Mouse (Mus musculus) lung, adult 18-20 months (tissue): ENCODE measurements around the gene Gucd1.
"Not testable (repeated sequence)": the region's sequence is repeated elsewhere in the genome, so short reads cannot be mapped to it uniquely, and the experiment has no call there.

ENCODE experiments used
- DNase-seq, 2 experiments: peaks; one replicate each; pipeline ENCODE4 v3.0.0; 2022; ENCODE audit warnings: mixed read lengths in 2 of 2

Gucd1 gene

DNA sequence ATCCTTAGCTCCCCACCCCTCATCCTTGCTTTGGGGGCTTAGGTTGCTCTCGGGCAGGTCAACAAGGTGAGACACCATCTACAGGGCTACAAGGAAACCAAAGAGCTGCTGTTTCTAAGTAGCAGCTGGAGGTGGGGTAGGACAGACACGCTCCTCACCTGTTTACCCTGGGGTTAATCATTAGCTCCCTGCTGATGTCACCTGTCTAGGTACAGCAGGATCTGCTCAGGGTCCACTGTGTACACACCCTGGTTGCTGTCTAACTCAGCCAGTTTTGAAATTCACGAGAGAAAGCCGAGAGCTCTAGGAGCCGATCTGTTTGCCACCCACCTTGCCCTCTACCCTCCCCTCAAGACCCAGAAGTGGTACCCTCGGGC, 88.8 kb downstream of the Gucd1 start:
- no peak for DNase-seq

DNA sequence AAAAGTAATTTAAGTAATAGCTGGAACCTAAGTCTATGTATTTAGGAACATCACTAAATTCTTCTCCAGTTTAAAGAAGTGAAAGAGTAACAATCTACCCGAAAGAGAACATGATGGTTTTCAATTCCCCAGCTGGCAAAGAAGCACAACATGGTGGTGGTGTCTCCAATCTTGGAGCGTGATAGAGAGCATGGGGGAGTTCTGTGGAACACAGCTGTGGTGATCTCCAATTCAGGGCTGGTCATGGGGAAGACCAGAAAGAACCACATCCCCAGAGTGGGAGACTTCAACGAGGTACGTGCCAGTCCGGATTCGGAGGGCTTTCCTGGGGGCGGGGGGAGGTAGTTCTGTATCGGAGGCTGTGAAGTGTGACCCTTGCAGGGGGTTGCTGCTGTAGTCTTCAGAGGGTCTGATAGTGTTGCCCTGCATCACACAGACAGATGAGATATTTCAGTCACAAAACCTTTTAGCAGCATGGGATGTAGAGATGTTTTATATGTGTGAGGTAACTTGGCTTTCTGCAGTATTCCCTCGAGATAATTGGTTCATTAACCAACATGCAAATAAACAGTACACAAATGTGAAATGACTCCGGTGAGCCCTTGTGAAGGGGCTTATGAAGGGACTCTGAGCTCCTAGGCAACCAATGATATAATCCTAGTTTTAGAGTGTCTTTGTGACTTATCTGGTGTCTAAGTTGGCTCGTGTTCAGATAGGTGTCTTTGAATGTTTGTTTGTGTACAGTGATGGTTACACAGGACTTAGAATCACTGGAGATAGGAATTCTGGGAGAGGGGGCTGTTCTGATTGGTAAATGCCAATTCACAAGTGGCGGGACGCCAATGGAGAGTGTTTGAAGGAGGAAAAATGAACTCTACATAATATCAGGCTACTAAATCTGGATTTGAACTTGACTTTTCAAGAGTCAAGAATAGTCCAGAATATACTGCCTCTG, 89.4 kb downstream of the Gucd1 start:
- DNase-seq = no peak

DNA sequence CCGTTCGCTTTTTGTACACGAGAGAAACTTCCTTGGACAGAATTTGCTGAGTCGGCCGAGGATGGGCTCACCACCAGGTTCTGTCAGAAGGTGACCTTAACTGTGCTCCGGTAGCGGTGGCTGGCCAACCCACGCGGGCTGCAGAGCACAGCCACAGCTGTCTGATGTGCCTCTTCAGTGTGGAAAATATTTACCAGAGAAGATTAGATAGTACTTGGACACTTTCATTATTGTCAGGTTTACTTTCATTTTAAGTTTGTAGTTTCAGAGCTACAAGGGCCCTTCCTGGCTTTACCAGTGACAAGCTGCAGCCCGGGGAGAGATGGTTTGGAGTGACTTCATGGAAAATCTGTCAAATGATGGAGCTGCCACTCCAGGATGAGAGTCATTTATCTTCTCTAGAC, 93.3 kb downstream of the Gucd1 start:
- no peak for DNase-seq

DNA sequence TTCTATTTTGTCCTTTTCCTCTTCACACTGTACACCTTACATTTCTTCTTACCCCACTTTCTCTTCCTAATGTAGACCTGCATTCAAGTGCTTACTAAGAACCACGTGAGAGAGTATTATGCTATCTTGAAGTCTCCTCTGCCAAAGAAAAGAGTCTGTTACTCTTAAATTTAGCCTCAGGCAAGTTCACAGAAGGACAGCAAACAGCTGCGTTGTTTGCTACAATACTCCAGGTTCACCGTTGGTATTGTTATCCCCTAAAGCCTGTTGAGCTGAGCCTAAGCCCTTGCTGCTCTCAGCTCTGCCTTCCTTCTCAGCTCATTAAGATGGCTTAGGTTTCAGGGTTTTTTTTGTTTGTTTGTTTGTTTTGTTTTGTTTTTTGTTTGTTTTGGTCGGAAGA, 99.0 kb downstream of the Gucd1 start:
- no peak for DNase-seq

DNA sequence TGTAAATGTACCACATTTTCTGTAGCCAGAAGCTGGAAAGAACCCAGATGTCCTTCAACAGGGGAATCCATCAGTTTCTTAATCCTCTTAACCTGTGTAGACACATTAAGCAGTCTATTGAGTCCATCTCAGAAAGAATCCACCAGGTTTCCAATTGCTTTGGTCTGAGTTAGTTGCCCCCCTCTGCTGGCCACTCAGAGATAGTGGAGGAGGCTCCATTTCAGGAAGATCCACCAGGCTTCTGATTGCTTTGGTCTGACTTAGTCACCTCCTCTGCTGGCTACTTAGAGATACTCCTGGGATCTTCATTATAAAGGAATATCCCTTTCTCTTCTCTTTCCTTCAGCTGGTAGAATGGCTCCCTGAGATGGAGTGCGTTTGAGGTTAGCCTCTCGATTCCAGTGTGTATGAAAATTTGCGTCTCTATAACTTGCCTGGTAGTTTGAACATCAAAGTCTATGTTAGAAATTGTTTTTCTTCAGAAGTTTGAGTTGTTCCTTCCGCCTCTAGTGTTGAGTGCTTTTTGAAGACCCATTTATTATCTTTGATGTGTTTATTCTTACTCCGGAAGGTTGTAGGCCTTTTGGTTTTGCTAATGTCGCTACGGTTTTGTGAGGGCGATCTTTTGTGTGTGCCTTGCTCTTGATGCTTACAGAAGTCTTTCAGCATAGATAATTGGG, 100.3 kb downstream of the Gucd1 start:
- no peak for DNase-seq

DNA sequence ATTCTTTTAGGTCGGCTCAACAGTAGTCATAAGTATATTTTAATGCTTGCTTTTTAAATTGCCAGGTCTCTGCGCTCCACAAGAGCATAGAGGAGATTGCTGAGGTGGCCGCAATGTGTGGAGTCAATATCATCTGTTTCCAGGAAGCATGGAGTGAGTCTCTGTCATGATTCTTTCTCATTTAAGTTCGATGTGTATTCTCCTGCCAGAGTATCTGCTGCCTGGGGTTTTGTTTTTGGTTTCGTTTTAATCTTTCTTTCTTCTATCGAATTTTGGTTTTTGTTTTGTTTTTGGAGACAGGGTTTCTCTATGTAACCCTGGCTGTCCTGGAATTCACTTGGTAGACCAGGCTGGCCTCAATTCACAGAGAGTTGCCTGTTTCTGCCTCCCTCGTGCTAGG, 102.8 kb downstream of the Gucd1 start:
- no peak for DNase-seq

DNA sequence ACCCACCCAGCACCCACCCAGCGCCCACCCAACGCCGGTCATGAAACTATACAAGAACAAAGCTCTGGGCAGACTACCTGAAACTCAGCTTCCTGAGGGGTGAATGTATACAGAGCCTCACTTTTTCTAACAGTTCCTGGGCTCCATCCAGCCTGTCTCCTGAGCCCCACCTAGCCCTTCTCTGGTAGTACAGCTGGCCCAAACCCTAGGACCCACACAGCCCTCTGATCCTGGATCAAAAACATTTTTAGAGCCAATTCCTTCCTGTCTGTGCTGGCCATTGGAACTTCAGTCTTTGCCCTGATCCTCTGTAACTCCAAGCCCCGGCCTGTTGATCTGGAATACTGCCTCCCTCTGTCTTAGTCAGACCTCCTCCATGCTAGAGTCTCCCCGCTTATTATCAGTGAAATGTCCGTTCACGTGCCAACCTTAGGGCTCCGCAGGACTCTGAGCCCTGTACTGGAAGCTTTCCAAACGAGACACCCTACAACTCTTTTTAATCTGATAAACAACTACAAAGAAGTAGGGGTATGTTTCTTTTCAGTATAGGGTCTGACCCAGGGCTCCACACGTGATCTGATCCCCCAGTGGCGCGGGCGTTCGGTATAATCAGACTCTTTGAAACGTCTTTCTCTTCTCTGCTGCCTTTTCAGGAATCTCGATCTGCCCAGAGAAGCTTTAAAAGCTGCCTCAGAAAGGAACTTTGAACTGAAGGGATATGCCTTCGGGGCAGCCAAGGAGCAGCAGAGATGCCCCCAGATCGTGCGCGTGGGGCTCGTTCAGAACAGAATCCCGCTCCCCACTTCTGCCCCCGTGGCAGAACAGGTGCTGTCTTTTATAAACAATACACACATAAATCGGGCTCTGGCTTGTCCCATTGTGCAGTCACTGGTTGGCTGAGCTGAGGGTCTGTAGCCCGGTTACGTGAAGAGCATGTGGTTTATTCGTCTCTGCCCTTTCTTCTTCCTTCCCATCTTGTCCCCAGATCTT, 105.4 kb downstream of the Gucd1 start:
- DNase-seq = no peak

DNA sequence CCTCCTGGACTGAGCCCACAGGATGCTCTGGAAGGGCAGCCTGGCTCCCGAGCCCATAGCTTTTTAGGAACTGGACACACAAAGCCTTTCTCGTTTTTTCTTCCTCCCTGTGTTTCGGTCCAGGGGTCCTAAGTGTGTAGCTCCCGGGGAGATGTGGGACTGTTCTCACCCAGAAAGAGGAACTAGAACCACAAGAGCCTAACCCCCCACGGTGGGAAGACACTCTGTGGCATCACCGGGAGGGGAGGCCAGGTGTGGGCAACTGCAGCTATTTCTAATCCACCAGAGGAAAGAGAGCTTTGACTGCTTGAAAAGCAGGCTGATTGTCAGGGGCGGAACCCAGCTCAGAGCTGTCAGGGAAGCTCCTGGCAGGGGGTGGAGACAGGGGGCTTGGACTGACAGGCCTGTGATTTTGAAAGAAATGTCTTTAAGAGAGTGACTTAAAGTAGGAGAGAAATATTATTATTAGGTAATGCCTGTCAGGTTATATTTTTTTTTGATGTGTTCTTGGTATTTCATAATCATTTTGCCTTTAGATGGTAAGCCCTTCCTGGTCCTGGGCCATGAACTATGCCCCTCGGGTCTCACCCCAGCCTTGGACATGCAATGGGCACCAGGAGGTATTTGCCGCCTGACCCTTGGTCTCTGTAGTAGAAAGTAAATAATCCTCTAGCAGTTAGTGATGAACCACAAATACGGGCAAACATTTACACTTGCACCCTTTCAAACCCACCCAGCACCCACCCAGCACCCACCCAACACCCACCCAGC, 106.2 kb downstream of the Gucd1 start:
- DNase-seq = not testable (repeated sequence)

DNA sequence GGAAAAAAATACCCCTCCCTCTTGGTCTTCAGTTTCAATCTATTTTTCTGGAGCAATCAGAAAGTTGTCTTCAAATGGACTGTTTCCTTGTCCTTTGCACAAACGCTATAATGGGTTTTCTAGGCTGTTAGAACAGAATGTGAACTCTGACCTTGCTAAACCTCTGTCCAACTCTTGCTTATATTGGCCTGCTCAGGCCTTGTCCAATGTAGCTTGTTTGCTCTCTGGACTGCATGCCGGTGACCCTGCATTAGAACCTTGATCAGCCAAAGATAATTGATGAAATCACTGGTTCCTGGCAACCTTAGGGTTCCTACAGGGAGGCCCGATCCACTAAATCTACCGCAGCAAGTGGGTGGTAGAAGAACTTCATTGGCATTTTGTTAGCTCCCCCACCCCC, 110.0 kb downstream of the Gucd1 start:
- DNase-seq = no peak

DNA sequence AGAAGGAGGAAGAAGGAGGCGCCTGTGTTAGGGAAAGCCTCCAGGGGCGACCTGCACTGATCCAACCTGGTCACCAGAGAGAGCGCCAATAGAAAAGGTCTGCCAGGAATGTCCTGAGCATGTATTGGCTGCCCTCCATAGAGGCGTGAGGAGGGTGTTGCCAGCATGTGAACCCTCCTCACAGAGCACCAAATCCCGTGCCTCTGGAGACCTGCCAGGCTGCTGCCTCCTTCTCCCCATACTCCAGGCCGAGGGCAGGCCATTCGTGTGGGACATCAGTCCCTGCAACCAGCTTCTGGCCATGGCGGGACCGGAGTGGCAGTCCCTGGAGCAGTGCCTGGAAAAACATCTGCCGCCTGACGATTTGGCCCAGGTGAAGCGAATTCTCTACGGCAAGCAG, 111.0 kb downstream of the Gucd1 start:
- DNase-seq = peak; percentile 58 to 65

DNA sequence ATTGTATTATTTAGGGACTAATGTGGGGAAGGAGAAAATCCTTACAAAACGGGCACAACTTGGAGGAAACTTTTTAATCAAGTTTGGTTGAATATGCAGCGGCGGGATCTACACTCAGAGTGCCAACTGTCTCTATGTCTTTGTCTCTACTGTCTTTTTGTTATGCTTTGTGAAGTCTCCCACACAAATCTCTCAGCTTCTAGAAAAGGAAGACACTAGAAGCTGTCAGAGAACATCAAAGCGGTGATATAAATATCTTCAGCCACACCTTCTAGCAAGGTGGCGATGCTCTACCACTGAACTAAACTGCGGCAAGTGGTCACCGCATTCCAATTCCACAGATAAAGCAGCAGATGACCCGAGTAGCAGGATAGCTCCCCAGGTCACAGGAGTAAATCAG, 111.9 kb downstream of the Gucd1 start:
- no peak for DNase-seq

DNA sequence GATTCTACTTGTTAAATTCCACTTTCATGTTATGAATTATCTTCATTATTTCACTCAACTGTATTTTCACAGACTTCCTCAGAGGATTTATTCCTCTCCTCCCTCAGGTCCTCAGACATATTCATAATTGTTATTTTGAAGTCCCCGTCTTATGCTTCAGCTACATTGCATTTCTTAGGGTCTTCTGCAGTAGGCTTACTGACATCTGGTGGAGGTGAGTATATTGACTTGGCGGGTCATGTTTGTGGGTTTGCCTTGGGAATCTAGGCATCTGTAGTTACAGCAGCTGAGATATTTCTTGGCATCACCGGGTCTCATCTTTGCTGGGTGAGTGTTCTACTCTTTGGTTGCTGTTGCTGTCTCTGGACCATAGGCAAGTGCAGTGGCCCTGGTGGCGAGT, 116.8 kb downstream of the Gucd1 start, which contains the start of gene Upb1:
Gene Upb1, plus strand, starts transcription at position 158 of the 400 bp plus-strand sequence.
- no peak for DNase-seq

DNA sequence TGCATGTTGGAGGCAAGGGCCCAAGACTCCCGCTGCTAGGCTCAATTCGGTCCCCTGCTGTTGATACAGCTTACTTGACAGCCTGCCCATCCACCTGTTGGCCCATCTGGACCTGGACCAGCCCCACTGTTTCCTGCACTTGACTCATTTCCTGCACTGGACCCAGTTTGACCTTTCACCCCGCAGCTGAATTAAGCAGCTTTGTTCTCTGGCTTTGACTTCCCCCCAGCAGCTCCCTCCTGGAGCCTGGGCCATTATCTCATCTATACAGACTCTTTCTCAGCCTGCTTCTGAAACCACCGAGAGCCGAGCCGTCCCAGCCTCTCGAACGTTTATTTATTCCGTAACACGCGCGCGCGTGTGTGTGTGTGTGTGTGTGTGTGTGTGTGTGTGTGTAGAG, 120.8 kb downstream of the Gucd1 start:
- peak; percentile 44 to 52 for DNase-seq

DNA sequence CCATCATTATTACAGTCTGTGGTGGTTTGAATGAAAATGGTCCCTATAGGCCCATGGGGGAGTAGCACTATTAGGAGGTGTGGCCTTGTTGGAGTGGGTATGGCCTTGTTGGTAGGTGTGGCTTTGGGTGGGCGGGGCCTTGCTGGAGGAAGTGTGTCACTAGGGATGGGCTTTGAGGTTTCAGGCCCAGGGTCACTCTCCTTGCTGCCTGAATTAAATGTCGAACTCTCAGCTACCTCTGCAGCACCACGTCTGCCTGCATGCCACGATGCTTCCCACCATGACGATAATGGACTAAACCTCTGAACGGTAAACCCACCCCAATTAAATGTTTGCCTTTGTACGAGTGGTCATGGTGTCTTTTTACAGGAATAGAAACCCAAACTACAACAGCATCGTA, 123.0 kb downstream of the Gucd1 start:
- no peak for DNase-seq

DNA sequence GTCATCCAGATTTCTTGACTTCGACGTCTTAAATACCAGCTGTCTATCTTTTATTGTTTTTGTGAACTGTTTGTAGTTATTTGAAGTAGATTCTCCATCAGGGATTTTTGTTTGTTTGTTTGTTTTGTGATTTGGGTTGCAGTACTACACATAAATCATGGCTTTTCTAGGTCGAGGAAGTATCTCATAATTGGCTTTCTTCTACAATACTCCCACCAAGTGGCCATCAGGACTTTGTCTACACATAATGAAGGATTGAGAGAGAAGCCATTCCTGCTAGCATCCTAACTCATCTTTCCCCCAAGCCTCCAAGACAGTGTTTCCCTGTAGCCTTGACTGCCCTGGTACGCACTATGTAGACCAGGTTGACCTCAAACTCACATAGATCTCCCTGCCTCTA, 126.9 kb downstream of the Gucd1 start:
- no peak for DNase-seq

DNA sequence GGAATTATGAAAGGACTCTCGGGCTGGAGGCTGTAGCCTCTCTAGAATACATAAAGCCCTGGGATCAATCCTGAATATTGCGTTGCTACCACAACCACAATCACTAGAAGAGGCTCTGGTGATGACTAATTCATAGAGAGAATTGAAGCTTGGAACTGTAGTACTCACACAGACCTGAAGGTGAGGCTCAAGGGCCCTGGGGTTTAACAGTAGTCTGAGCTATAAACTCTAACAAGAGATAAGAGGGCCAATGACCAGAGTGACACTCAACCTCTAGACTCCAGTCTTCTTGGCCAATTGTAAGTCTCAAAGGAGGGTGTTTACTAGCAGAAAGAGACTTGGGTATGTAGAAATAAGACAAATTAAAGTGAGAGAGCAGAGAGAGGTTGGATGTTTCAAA, 127.6 kb downstream of the Gucd1 start:
- no peak for DNase-seq

DNA sequence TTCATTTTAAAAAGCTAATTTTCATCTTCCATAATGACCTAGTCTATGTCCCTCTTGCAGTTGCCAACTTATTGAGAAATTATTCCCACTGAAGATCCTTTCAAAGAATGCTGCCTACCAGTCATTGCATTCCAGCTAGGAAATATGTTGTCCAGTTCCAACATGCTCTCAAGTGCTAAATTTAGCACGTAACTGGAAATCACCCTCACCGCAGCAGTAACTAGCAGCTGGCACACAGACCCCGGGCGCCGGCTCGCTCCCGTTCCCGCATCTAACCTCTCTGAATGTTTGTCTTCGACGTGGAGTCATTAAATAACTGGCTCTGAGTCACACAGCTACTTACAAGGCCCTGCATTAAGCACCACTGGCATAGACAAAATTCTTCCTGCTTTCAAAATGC, 139.1 kb downstream of the Gucd1 start:
- DNase-seq = no peak

DNA sequence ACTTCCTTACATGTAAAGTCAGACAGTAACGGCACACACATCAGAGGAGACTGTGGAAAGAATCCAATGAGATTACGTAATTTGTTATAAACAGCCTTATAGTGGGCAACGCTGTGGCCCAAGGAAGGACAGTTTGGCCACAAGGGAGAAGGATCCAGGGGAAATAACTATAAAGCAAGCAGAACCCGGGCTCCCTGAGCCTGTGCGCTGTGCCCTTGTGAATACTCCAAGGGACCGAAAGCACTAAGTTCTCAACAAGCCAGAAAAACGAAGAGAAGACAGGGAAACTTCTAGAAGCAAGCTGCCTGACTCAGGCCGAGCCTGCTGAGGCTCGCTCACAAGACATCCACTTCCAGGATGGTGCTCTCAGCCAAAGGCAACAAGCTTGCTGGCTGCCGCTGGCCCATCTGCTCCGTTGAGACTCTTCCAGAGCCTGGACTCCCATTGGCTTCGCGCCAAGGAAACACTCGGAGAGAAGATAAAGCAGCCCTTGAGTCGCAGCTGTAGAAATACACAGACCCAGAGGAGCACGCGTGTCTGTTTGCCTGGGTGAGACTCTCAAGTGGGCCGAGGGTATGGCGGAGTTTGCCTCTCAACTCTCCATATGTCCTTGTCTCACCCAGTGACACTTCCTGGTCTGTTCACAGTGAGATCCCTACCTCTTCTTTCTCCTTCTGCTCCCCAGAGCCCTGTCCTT, 144.0 kb downstream of the Gucd1 start:
- peak in 1 of 2 experiments; percentile 7 for DNase-seq

DNA sequence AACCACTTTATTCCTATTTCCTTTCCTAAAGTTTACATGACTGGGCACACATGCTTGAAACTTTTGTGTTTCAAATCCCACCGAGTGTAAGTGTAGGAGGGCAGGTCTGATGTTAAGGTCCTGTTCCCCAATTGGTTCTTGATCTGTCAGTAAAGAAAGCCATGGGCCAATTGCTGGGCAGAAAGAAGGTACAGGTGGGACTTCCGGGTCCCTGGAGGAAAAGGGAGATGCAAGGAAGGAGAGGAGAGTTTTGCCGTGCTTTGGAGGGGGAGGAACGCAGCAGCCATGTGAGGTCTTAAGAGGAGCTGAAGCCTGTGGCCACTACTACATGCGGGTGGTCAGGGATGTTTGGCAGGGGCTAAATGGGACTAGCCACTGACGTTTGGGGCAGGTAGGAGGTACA, 152.5 kb downstream of the Gucd1 start:
- DNase-seq = peak; percentile 15 to 26

DNA sequence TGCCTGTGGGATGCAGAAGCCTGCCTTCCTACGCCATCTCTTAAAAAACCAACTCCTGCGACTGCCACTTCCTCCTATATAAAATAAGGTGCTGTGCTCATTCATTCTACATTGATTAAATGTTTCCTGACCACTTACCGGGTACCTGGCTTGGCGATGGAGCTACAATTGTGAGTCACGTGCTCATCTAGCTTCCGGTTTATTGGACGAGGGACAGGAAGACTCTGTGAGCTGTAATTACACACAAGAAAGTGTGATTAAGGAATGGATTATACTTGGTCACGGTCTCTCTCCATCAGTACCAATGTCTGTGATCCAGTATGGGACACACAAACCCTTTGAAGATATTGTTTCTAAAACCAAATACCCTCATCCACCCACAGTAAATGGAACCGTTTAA, 153.0 kb downstream of the Gucd1 start:
- no peak for DNase-seq

DNA sequence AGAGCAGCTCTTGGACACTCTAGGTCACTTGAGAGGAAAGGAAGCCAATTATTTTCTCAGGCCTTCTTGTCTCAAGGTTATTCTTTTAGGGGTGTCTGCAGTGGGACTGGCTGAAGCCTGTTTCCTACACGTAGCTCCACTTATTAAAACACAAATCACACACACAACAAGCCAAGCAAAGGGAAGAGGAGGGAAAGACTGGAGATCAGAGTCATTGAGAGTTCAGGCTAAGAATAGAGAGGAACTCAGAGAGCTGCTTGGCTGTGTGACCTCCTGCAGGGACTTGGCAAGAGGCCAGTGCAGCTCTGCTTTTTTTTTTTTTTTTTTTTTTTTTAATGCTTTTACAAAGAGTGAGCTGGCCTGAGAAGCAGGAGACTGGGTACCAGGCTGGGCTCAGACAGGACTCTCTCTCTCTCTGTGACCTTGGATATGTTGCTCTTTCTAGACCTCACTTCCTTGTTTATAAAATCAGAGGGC, 153.5 kb downstream of the Gucd1 start:
- not testable (repeated sequence) for DNase-seq
